Mouse (Mus musculus): ENCODE measurements at regions not wholly inside any gene's neighbourhood (a gene's known extent, or its start where the extent isn't known, plus 50 kb on each side); places are given as distances from the start of the nearest gene placed in this dataset.
A peak's percentile ranks its signal among the peaks of the same experiment; 100 is the strongest.

DNA sequence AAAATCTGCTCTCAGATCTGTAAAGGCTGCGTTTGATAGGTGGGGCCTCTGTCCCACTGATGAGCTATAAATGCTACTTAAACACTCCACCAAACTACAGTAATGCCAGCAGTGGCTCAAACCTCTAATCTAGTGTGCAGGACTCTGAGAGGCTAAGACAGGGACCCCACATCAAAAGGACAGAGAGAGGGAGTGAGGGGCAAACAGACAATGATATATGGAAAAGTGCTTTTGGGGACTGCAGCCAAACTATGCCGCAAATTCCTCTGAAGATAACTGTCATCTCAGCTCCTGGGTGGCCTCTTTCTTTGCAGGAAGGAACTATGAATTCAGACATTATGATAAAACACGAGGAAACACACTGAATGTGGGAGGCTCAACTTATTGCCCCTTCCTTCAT lies 138.9 kb upstream of the Ddit4l start:
- DNase-seq (ENCODE audit: low spot score in 2 of 2): no peak

DNA sequence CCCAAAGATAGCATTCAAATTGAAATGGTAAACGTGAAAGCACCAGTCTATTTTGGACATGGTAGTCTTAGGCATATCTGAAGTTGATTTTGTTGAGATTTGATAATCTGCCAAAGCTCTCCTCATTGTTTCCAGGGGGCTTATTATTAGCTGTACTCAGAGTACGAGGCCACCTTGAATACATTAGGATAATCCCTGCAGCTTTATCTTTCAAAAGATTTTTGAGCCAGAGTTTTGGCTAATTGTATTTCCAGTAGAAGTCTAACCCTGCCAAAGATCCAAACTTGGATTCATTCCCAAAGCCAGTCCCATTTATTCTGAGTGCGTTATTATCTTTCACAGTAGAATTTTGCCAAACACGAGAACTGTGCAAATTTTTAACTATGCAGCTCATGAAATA lies 138.4 kb upstream of the Ddit4l start:
- no peak for DNase-seq (ENCODE audit: low spot score in 2 of 2)

DNA sequence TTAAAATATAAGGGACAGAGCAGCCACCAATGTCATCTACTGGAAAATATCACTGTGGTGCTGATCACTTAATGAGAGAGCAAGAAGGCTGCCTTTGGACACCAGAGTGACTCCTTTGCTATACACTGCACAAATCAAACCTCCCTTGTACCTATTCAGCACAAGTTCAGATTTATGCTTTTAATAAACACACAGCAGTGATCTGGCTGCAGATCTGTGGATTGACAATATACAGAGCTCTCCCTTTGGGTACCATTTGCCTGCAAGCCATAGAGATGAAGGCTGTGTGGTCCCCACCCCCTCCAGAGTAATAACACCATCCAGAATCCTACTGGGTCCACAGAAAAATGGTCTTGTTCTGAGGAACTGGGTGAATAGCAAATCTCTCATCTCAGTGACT lies 131.8 kb upstream of the Ddit4l start:
- DNase-seq (ENCODE audit: low spot score in 2 of 2): no peak

DNA sequence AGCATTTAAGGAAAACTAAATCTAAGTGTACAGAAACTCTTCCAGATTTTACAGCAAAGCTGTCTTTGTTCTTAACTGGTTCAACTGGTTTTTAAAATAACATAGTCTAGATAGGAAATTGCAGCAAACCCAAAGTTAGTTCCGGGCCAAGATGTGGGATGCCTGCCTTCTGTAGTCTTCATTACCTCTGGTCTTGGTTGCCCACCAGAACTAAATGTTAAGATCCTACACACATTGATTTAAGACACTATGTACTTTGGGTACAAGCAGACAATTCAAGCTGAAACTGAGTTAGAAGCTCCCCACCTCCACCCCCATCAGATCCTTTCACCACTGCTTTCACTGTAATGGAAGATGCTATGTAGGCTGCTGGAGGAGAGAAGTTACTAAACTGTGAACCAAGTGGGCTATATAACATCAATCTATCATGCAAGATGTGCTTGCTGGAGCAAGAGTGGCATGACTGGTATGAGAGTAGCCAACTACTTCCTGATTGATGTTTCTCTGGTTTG lies 129.8 kb upstream of the Ddit4l start:
- DNase-seq (ENCODE audit: low spot score in 2 of 2): no peak

DNA sequence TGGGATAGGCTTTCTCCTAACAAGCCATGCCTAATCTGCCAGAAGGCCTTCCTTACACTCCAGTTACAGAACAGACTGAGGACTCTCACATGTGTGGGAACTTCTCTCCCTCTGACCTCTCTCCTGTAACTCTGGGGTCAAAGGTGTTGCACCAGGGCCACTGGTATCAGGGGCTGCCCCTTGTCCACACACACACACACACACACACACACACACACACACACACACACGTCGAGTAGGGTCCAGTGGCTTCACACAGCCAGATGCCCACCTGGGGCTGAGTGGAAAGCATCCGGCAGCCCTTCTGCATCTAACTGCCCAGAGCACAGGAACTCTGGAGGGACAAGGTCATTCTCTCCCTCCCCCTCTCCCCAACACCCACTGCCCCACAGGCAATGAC lies 123.1 kb upstream of the Ddit4l start:
- DNase-seq (ENCODE audit: low spot score in 2 of 2): no peak

DNA sequence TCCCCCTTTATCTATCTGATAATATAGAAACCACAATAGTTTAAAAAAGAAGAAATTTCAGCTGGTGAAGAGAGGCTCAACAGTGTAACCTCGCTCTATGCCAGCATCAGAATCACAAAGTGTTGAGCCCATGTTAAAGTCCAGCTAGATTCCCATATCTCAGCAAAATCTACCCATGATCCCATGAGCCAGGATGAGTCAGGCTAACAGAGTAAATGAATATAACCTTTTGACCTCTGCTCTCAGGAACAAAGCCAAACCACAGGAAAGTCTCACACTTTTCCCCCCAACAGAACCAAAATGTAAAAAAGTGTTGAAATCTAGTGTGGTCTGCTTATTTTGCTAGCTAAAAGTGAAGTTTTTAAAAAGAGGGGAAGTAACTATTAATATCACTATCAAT lies 110.1 kb upstream of the Ddit4l start:
- DNase-seq (ENCODE audit: low spot score in 2 of 2): no peak

DNA sequence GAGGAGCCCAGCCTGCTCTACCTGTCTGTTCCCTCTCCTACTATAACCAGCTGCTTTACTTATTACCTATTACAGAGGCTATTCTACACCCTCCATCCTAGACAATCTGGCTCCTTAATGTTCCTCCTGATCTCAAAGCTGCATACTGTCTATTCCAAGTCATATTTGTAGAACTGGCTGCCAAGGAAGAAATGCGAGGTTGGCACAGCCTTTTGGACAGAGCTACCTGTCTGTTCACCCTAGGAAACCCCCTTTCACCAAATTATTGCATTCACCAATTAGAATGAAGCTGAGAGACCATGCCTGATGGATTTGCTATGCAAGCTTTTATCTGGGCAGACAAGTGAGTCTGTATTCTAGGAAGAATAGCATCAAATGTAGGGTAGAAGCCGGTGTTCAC lies 109.0 kb upstream of the Ddit4l start:
- no peak for DNase-seq (ENCODE audit: low spot score in 2 of 2)

DNA sequence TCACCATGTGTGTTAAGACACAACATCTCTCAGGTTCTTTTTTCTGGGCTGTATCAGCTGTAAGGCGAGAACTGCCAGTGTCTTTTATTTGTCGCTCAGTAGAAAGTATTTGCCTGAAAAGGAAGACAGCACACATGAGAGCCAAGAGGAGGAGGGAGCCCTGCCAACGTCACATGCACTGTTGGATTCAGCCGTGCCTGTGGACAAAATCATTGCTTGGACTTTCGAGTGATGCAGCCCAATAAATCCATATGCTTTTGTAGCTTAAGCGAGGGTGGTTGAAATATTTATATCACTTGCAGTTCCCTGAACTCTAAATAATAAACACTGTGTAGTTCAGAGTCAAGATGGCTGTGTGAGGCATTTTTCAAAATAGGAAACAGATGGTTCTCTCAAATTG lies 108.4 kb upstream of the Ddit4l start:
- peak in 1 of 2 experiments; percentile 21 for DNase-seq (ENCODE audit: low spot score in 2 of 2)

DNA sequence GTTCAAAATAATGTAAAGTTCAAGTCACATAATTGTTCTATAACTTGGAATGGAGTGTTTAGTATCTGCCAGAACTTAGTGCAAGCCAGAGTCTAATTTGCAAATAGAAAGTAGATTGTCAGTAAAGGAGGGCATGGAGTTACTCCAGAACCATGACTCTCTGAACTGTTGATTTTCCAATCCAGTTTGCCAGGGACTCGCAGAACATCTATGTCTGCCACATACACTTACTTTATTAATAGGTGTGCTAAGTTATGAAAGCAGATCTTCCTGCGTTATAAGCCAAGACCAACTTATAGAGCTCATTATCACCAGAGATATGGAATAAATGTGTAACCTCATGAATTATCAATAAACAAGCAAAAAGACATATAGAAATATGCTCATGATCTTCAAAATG lies 107.2 kb upstream of the Ddit4l start:
- no peak for DNase-seq (ENCODE audit: low spot score in 2 of 2)

DNA sequence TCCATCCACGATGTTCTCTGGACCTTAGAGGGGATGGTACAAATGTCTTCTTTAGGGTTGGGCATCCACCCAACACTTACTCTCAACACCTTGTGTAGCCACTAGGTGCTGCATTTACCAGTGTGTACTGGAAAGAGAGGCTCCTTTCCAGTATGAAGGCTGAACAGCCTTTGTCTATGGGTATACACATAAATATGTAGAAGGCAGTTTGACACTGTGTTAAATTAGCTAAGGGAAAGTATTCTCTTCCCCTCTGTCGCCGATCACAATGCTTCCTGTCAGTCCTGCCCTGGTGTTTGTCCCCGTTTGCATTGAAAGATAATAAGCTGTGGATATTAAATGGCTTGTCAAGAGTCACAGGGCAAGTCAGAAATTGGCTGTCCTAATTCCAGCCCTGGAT lies 104.0 kb upstream of the Ddit4l start:
- DNase-seq (ENCODE audit: low spot score in 2 of 2): no peak

DNA sequence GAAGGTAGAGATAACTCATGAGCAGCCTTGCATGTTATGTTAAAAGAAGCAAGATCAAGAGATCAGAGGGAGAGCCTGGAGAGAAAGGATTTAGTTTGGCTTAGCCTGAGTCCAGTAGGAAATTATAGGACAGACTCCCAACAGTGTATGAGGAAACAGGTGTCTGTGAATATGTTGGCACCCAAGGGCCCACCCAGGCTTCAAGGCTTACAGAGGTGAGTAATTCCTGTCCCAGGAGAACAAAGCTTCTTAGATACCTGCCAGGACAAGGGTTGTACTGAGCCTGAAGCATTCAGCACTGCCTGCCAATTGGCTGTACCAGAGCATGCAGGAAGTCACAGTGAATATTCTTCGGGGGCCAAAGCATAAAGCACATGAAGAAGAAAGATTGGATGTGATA lies 101.2 kb upstream of the Ddit4l start:
- no peak for DNase-seq (ENCODE audit: low spot score in 2 of 2)

DNA sequence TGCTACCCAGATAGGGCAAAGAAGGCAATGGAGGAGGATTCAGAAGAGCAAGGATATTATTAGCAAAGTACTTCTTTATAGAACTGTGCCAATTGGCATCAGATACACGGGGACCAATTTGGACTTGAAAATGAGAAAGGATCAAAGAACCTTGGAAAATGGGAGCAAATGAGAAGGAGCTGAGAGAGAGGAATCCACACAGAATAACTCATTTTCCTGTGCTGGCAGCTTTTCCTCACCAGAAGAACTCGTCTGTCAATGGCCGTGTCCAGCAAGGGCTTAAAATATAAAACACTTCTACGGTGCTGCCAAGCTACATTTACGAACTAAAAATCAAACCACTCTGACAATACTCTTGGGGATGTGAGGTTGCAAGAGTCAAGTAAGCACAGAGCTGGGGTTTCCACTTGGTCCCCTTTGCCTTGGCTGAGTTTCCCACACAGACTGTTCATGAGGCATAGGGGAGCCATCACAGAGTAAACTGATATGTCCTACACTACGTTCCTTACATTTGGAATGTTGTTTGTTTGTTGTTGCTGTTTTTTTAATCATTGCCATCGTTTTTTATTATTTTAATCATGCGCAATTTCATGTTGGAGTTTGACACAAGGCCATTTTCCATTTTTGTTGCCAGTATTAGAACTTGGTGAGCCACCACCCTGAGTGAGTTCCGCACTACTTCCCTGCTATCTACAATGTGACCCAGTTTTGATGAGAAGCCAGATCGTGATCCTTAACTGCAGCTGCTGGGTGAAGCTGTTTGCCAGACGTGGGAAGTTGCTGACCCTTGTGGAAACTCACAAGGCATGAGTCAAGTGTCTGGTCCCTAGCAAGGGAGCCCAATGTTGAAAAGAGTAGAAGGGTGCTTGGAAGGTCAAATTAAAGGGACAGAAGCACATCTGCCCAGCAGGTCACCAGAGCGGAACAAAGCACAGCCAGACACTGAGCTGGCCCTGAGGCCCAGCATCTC lies 95.5 kb upstream of the Ddit4l start:
- no peak for DNase-seq (ENCODE audit: low spot score in 2 of 2)

DNA sequence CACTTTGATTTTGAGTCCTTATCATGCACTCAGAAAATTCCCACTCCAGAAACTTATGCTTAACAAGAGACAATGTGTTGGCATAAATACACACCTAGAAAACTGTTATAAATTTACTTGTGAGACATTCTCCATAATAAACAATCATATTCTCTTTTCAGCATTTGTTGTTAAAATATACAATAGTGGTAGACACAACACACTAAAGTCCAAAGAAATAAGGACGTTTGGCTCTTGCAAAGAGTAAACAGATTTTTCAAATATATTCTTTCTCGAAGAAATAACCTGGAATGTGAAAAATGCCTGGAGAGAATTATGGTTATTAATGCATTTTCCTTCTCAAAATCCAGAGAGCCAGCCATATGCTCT lies 91.8 kb upstream of the Ddit4l start:
- DNase-seq (ENCODE audit: low spot score in 2 of 2): no peak

DNA sequence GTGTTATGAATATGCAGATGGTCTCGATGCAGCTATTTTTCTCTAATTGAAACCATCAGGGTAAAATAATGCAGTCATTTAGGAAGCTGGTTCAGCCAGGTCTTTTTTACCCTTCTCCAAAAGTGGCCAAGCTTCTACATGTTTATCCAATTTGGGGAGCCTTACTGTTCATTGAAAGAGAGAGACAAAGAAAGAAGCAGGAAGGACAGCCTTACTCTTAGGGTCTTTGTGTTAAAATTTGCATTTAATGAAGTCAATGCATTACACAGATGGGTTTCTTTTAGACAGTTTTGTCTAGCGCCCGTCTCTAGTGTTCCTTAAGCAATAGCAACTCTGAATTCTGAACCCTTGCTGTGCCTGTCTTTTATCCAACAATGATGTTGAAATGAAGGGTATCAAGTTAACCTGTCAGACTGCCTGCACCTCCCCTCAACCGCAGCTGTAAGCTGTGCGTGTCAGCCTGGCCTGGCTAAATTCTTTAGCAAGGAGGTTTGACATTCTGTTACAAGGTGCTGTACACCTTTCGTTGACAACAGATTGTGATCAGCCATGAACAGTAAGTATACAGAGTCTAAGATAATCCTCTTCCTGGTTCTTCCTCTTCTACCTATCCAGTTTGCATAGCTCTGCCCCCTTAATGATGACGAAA lies 91.3 kb upstream of the Ddit4l start:
- DNase-seq (ENCODE audit: low spot score in 2 of 2): no peak

DNA sequence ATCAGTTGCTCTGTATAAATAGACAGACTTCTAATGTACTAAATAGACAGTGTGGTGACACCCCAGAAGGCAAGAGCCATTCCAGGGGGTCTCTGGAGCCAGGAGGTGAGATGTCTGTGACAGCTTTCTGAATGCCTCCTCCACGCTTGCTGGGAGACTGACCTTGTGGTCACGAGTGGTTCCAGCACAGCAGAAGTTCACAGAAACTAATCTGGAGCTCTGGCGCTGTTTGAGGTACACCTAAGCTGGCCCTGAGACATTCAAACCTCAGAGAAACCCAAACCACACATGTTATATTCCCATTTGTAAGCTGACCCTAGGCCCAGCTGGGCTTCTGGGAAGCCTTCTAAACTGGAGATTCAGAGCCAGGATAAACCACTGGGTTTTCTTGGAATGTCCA lies 79.7 kb upstream of the Ddit4l start:
- no peak for DNase-seq (ENCODE audit: low spot score in 2 of 2)

DNA sequence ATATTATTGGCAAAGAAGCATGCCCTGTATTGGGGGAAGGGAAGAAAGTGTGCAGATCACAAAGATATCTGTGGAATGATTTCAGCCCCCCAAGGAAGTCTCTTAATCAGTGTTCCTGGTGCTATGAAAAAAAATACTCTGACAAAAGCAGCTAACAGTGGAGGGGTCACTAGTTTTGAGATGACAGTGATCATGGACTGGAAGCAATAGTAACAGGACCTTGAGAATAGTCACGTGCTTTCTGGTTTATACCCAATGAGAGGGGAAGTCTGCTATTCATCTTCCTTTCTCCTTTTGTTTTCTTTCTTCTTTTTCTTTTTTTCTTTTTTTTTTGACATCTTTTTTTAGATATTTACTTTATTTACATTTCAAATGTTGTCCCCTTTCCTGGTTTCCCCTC lies 79.1 kb upstream of the Ddit4l start:
- no peak for DNase-seq (ENCODE audit: low spot score in 2 of 2)

DNA sequence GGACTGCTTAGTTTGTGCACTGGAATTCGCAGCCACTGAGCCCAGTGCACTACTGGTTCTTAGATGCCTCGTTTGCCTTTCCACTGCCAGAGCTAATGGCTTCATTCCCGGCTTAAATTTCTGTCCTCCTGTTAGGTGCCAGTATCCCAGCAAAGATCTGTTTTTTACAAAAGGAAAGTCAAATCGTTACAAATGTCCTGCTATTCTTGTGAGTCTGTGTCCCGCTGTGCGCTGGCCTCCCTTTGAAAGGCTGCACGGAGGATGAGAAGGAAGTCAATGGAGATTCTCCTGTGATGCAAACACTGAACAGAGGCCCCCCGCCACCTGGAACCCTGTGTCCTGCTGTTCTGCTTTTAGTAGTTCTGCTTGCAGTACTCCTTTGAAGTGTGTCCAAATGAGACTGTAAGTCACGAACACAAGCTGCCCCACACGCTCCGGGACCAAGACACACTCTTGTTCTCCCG lies 74.0 kb upstream of the Ddit4l start:
- DNase-seq (ENCODE audit: low spot score in 2 of 2): no peak

DNA sequence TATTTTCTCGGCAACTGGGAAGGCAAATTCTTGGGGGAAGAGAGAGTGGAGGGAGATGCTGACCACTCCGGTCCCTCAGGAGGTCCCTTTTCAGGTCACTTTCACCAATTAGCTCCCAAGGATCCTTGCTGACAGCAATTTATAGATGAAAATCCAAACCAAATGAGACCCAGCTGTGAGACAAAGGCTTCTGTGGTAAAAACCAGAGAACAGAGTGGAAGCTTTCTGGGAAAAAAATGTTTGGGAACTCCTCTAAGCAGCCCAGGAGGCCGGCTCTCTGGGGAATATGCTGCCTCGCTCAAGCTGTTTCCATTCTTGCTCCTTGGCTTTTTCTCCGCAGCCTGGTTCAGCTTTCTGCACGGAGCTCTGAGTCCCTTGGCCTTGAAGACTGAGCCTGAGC lies 73.5 kb upstream of the Ddit4l start:
- no peak for DNase-seq (ENCODE audit: low spot score in 2 of 2)

DNA sequence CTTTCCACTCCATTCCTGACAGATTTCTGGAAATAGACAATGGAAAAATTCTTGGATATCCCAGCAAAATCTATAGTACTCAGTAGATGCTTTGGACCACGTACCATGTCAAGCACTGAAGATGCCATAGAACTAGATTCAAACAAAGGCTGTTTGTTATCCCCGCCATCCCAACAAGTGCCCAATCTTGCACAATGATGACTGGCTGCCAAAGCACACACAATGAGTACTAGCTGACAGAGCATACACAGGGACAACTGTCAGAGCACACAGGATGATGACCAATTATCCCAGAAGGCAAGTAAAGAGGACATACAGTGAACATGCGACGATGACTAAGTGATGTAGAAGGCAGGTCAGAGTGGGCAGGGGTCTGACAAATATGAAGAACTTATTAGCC lies 70.7 kb upstream of the Ddit4l start:
- DNase-seq (ENCODE audit: low spot score in 2 of 2): no peak

DNA sequence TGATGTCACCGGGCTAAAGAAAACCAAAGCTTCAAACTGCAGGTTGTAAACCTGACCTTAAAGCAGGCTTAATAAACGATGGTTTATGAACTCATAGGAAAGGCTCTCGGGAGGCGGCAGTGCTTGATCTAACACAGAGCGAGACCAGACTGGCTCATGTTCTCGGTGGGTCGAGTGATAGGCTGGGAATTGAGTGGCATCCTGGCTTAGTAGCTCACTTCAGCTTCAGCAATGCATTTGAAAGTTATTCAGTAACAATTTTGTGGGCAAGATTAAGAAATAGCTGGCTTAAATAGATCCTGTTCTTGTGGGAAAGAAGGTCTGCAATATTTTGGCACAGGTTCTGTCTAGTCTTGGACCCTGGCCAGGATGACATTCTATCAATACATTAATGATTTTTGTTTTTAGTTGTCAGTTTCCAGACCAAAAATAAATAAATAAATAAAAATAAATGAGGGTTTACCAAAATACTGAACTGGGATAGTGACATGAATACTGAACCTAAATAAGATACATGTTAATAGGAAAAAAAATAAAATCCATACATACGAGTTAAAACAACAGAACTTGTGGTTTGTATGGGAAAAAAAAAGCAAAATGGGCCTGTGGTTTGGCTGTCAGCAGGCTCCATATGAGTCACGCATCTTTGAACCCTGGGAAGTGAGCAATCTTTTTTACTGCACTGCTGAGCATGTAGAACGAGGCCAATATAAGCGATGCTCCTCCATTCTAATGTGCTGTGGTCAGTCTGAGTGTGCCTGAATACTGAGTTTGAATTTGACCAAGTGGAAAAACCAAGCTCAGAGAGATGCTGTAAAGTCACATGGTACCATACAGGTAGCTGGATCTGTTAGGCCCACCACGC lies 68.7 kb upstream of the Ddit4l start:
- DNase-seq (ENCODE audit: low spot score in 2 of 2): no peak

DNA sequence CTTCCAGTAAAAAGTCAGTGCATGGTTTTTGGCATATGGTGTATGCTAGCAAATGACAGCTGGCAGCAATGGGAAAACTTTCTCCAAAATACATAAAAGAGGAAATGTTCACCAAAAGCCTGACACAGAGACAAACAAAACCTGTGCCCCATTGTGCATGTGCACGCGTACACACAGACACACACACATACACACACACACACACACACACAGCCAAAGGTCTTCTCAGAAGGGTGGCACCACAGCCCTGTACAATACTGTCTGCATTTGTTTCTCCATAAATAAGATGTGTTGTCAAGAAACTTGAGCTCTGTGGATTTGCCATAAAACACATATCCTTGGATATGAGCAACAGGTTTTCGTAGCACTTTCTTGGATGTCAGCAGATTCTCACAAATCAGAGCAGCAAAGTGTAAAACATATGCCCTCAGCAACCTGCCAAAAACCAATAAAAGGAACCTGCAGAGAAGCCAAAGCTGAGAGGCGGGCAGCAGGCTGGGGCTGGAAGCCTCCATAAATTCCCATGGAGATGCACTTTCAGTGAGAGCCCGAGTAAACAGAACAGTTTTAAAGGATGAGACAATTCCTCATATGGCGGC lies 60.5 kb upstream of the Ddit4l start:
- DNase-seq (ENCODE audit: low spot score in 2 of 2): peak in 1 of 2 experiments; percentile 32

DNA sequence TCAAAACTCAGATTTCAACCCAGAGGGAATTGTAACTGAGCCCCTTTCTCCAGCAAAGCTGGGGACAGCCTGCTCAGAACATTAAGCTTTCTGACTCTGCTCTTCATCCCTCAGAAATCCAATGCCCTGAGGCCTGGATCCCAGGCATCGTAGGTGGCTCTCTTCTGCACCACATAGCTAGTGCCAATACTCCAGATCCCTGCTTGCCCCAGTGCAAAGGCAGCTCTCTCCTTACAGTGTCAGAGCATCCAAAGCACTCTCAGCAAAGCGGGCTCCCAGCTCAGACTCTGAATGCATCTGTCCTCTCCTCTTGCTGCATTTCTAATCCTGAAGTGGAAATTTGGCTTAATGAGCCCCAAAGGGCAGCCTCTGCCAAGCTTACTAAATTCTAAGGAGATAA lies 59.4 kb upstream of the Ddit4l start:
- DNase-seq (ENCODE audit: low spot score in 2 of 2): no peak

Measured in cerebellum, postnatal 4 days (tissue).